Mouse (Mus musculus) adrenal gland, postnatal 10 days (tissue): Measurements from ENCODE around the gene Ubb. TPM values are rescaled to one million over a fixed set of nuclear protein-coding genes. Genes with fewer than 3 reads are reported as not detected.
A peak's percentile ranks its signal among the peaks of the same experiment; 100 is the strongest.
"Not testable (repeated sequence)": the region's sequence is repeated elsewhere in the genome, so short reads cannot be mapped to it uniquely, and the experiment has no call there.

Experiments used
- DNase-seq: peaks from one replicate; pipeline ENCODE4 v3.0.0; 2021; ENCODE audit warnings: mixed read lengths
- long read RNA-seq, 2 experiments: library from polyadenylated mRNA; stranded (forward); transcript quantifications; one replicate each; pipeline ENCODE4 v2.0.0; 2021
- total RNA-seq, 2 experiments: library from RNA; stranded (reverse); gene quantifications; 2 replicates each; pipeline ENCODE4 v1.2.3; 2021

The Ubb gene
- 1,000 to 10,000 TPM; 1,093 to 1,186 TPM for total RNA-seq
- long read RNA-seq, experiment 1, transcript Ubb-201 (2 exons, 1,499 nt): major isoform, 4,283 of 4,374 reads
- long read RNA-seq, experiment 1, partial matches to known transcripts: 0 of 4,374 reads
- long read RNA-seq, experiment 1, other reads (novel, unspliced or antisense): 89 of 4,374 reads
- long read RNA-seq, experiment 2, transcript Ubb-201 (2 exons, 1,499 nt): major isoform, 2,227 of 2,259 reads
- long read RNA-seq, experiment 2, partial matches to known transcripts: 0 of 2,259 reads
- long read RNA-seq, experiment 2, other reads (novel, unspliced or antisense): 30 of 2,259 reads

DNA sequence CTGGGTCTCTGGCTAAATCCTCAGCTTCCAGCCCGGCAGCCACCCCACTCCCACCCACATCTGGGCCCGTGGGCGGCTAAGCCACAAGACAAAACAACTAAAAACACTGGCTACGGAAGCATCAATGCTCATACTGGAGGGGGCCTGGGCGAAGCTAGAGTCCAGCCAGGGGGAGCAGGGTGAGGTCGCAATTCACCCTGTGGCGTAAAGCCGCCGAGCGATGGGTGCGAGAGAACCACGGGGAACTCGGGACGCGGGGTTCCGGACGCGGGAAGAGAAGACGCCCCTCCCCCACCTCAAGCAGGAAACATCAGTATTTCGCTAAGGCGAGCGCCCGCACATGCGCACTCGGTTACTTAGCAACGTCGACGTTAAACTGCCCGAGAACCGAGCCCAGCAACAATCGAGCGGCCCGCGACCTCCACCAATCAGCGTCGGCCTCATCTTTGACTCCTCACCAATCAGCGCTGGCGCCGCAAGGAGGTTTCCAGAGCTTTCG, at the start of gene Ubb:
Ubb (plus strand) TSS at position 445 of the 499 bp plus-strand sequence.
- DNase-seq: peak; percentile 99

DNA sequence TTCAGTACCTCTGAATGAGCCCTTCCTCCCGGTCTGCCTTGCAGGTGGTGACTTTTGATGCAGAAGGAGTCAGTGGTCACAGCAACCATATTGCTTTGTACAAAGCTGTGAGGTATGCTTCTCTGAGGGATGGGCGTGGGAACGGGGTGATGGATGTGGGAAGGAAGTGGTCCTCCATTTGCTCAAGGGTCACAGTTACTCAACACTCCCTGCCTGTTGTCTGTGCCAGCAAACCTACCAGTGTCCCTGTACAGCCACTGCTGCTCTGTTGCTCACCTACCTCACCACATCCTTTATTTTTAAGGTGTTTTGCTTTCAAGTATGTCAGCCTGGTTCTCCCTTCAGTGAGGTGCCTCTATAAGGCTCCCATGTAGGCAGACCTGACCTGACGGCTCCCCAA, 43.3 kb upstream of the Ubb start:
- DNase-seq: no peak

DNA sequence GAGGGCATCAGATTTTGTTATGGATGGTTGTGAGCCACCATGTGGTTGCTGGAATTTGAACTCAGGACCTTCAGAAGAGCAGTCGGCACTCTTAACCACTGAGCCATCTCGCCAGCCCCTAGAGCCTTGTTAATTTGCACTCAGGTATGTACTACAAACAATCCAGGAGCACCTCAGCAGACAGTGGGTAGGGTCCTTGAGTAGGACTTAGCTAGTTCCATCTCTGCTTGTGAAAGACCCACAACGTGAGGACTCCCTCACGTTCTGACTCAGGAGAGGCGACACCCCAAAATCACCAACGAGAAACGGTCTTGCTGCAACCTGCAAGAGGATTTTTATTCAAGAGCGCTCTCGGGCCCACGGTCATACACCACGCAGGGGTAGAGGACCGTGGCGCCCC, 42.6 kb upstream of the Ubb start:
- DNase-seq: not testable (repeated sequence)

DNA sequence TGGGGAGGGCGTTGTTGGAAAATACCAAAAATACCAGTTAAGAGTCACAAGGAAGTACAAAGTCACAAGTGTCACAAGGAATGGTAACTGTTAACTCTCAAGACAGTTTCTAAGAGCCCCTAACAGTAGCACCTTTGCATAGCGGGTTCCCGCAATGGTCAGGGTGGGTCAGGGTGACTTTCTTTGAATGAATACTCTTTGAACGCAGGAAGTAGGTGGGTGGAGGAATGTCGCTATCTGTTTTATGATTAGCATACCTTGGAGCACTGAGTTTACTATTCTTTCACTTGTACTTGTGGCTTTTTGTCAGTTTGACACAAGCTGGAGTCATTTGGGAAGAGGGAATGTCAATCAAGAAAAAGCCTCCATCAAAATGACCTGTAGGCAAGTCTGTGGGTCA, 42.2 kb upstream of the Ubb start:
- DNase-seq: not testable (repeated sequence)

DNA sequence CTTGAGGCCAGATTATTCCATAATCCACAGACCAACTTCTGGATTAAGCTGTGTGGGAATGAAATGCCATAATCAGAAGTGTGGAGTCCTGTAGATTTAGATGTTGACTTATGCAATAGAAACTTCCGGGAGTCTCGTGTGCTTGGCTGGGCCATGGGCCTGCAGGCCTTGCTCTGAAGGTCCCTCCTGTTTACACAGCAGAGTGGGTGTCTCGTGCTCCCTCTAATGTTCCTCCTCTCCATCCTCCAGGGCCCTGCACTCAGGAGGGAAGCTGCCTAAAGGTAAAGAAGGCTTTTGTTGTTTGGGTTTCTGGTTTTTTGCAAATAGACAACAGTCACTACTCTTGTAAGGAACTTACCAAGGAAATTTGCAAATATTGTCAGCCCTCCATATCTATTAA, 41.4 kb upstream of the Ubb start:
- no peak for DNase-seq

DNA sequence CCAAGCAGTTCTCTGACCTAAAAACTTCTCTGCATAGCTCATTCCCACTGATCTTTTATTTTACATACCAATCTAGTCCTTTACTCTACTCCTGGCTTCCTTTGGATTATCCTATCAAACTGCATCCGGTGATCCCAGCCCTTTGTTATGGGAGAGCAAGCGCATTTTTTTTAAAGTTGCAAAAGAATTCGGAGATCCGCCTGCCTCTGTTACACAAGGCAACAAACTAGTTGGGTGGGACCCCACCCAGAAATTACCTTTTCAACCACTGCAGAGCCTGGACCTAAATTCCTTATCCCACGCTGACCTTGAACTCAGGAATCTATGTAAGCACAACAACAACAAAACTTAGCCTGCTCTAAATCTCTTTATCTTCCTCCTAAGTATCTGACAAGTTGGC, 40.0 kb upstream of the Ubb start:
- DNase-seq: no peak

DNA sequence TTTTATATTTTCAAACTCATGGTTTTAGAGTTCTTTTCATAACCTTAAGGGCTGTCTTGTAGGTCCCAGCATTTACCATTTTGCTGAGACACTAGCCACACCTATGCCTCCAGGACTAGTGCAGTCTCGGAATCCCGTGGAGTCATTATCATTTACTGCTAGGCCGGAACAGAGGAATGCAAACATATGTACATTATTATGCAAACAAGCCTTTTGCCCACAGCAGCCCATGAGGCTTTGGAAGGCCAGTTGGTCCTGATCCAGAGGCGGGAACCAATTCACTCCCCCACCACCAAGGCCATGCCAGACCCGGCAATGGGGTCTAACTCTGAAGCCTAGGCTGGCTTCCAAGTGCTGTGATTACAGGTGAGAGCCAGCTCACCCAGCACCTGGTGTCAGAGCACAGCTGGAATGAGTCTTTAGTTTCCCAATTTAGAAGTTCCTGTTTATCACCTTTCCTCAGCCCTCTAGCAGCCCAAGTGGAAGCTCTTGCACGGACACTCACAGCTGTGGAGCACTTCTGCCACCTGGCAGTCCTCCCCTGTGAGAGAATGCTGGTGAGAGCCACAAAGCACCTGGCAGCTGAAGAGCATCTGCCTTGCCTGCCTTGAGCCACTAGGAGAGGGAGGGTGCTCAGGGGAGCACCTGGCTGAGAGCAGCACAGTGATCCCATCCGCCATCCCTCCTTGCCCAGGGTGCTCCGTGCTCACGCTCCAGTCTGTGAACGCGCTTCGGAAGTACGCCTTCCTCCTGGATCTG, 39.3 kb upstream of the Ubb start:
- DNase-seq: no peak

DNA sequence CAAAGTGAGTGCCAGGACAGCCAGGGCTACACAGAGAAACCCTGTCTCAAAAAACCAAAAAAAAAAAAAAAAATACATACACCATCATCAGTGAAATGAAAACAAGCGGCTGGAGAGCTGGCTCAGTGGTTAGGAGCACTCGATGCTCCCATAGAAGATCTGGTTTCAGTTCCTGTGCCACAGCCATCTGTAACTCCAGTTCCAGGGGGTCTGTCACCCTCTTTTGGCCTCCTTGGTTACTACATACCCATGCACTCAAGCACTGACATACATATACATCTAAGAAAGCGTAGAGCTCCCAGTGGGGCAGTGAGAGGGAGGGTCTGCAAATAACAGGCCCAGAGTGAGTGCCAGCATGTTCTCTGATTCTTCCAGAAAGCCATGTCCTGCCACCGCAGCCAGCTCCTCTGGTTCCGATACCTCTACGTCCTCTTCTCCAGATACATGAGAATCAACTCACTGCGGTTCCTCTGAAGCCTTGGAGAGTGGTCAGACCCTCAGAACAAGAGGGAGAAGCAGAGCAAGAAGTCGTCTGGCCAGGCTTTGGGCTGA, 38.4 kb upstream of the Ubb start:
- DNase-seq: no peak

DNA sequence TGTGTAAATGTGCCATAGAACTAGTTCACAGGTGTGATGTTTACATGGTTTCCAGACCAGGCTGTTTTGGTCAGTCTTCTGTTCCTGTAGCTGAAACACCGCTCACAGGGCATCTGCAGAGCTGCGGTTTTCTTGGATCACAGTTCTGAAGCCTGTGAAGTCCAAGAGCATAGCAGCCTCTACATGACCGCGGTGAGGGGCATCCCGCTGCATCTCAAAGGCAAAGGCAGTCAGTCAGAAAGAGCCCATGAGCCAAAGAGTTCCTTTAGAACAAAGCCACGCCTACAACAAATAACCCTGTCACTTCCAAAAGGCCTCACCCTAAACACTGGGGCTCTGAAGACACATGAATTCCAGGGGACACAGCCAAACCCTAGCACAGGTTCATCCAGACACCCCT, 37.7 kb upstream of the Ubb start:
- DNase-seq: no peak

DNA sequence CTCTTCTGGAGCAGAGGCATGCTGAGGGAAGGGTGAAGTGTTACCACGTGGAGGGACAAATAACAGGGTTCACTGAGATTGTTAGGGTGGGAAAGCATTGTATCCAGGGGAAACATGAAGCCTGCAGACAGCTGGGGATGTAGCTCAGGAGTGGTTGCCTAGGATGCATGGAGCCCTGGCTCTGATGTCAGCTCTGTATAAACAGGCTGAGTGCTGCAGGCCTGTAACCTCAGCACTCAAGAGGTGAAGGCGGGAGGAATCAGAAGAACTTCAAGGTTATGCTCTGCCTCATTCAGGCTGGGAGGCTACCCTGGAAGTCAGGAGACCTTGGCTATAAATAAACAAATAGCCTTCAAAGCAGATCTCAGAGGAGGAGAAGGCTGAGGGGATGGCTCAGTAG, 32.0 kb upstream of the Ubb start:
- DNase-seq: peak; percentile 34

DNA sequence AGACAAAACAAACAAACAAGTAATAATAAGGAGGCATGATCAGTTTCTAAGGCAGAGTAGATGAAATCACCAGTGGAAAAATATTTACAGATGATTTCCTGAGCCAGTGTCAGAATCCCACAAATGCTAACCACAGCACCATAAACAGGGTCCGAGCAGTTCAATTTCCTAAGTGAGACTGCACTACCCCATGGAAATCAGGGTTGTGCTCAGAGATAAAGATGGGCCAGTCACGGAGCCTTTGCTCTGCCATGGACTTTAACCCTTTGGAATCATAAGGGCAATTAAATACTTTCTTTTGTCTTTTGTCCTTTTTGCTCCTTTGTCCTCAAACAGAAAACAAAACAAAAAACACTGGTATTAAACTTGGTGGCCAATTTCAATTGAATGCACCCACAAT, 28.7 kb upstream of the Ubb start:
- no peak for DNase-seq

DNA sequence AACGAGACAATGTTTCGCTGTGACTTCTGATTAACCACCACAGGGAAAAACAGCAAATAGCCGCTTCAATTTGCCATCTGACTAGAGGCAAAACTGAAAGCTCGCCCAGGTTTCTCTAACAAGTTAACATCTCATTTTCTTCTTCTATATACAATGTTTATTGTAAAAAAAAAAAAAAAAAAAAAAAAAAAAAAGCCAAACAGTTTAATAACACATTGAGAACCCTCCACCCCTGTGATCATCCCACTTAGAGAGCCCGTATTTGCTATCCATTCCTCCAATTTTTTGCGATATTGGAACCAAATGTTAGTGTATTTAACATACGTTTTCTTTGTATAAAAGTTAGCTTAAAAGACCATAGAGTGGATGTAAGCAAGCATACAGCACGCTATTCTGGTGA, 13.9 kb upstream of the Ubb start:
- DNase-seq: no peak

DNA sequence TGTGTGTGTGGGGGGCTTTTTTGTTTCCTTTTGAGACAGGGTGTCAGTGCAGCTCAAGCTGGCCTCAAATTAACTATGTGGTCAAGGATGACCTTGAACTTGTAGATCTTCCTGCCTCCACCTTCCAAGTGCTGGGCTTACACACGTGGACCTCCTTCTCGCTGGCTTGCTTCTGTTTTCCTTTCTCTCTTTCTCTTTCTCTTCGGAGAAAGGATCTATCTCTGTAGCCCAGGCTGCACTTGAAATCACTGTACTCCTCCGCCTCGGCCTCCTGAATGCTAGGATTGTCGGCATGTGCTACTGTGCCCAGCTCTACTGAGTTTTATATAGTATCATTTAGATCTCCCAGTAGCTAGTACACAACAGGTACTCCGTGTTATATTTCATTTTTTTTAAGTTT, 13.4 kb upstream of the Ubb start:
- DNase-seq: no peak

DNA sequence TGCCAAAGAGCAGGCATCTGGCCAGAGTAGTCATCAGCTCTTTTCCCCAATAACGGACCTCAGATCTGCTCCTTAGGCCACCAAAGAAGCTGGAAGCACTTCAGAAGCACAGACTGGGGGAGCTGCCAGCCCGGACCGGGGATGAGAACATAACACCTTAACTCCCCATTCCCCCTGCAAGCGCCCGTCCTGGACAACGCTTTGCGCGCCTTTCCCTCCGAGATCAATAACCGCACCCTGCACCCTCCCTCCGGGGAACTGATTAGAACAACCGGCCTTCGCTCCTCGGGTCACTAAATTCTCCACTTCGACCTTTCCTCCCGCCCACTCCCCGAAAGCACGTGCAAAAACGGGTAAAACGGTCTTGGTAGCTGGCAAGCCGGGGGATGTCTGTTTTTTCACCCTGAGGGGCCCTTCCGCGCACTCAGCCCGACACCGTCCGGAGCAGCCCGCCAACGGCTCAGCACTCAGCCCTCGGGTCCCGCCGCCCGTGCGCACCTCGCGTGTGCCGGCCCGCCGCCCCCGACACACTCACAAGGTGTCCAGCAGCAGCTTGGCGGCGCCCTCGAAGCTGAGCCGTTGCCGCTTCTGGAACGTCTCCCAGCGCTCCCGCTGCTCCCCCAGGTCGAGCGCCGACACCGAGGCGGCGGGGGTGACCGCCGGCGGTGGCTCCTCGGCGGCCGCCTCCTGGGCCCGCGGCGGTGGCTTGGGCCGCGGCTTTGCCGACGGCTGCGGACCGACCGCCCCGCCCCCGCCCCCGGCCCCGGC, 12.5 kb upstream of the Ubb start:
- peak; percentile 76 for DNase-seq

DNA sequence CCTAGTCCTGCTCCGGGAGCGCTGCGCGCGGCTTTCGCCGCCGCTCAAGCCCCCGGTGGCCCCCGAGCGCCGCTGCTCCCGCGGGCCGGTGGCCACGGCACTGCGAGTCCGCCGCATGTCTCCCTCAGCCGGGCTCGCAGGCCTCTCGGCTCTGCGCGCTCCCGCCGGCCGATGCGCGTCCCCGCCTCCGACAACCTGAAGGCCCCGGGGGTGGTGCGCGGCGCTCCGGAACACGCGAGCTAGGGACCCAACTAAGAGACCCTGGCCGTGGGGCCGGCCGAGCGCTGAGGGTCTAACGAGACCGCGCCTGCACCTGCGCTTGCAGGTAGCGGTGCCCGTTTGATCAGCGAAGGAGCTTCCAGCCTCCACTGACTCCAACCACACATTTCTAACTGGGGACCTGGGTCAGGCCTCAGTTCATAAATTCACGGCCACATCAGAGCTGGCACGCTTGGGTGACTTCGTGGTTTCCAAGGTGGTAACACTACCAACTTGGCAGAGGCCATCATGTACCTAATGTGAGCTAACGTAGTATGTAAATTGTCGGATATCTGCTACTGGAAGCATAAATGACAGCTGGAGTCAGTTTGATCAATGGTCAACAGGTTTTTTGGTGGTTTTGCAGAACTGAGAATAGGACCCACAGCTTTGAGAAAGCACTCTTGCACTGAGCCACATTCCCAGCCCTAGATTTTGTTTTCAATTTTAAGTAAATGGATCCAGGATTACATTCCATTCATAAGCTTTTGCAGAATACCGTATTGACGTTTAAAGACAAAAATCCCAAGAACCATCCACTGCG, 11.7 kb upstream of the Ubb start, which contains the start of gene Cenpv:
Cenpv (minus strand) TSS at position 173 of the 802 bp plus-strand sequence.
- DNase-seq: peak; percentile 89

DNA sequence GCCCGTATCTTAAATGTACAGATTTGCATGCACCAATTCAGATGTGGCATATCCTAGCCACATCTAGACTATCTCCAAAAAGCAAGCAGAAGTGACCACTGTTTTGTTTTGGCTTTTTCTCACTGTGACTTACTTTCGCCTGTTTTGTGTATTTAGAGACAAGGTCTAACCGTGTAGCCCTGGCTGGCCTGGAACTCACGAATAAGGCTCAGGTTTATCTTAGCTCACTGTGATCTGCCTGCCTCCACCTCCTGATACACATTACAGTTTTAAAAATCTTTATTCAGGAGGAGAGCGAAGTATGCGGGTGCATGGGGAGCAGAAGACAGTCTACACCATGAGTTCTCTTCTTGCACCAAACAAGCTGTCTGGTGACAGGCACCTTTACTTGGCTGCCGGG, 10.8 kb upstream of the Ubb start:
- no peak for DNase-seq

DNA sequence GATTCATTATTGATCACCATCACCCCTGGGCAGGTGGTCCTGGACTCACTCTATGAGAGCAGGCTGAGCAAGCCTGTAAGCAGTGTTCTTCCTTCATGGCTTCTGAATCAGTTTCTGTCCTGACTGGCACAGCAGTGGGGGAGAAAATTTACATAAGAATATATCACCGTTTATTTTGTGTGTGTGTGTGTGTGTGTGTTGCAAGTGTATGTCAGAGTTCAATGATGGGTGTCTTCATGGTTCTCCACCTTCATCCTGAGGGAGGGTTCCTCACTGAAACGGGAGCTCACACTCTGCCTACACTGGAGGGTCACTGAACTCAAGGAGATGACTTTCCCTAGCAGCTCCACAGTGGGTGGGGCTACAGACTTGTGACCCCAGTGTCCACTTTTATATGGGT, 10.0 kb upstream of the Ubb start:
- DNase-seq: no peak

DNA sequence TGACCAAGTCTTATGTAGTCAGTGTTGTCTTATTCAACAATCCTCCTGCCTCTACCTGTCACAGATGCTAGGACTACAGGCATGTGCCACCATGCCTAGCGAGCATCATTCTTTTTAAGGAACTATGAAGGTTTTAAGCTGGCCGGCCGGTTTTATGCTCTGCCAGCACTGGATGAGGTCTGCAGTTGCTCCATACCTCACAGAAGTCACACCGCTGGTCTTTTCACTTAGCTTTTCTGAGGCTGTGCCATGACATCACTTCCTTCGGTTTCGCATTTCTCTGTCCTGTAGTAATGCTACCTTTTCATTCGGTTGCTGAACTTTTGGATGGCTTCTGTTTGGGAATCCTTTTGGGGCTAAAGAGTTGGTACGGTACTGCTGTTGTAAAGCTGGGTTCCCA, 9.4 kb upstream of the Ubb start:
- DNase-seq: no peak

DNA sequence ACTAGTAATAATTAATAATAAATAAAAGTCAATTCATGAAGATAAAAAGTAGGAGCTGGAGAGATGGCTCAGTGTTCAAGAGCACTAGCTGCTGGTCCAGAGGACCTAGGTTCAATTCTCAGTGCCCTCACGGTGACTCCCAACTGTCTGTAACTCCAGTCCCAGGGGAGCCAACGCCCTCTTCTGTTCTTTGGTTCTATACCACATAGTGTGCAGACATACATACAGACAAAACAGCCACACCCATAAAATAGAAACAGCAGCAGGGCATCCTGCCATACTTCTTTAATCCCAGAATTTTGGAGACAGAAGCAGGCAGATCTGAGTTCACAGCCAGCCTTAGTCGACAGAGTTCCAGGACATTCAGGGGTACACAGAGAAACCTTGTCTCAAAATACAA, 7.0 kb upstream of the Ubb start:
- DNase-seq: no peak

DNA sequence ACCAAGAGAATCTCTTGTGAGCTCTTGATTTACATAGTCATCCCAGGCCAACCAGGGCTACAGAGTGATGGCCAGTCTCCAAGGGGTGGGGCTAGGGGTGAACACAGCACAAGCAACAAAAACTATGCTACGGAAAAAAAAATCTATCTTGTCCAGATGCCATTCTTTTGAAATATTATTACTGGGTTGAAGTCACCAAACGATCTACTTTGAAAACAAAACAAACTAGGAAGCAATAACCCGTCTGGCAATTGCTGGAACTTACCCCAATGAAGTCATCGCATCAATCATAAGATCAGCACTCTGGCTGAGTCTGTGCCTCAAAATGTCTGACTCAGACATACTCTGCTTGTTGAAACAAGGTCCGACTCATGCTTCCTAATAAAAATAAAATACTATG, 1.2 kb upstream of the Ubb start:
- peak; percentile 86 for DNase-seq

DNA sequence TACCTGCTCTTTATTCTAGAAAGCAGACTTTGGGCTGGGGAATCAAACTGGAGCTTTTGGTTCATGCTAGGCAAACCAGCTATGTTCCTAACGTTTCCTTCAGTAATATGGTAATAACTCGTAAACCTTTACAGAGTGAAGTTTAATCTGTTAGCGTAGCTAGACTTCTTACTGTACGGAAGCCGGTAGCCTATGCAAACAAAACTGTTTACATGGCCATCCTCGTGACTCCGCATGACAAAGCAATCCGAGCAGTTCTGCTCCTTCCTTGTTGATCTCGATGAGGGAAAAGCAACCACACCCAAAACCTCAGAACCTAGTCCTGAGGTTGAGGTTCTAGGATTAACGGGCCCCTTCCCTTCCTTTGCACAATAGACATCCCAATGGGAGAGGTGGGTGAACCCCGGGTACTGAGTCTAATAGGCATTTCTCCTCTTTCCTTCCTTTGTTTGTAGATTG, 715 bp upstream of the Ubb start:
- DNase-seq: peak; percentile 59
